Mouse (Mus musculus) ES-Bruce4 (cell line): ENCODE measurements around the gene Prdm10.

ENCODE experiments used
- CTCF ChIP-seq: IDR thresholded peaks from one replicate; pipeline ENCODE4 v1.8.1; 2011; ENCODE audit warnings: low read depth, low read length
- POLR2A ChIP-seq: IDR thresholded peaks from one replicate; pipeline ENCODE4 v1.8.1; 2011; ENCODE audit warnings: low read length; ENCODE audit not compliant: insufficient read depth

DNA sequence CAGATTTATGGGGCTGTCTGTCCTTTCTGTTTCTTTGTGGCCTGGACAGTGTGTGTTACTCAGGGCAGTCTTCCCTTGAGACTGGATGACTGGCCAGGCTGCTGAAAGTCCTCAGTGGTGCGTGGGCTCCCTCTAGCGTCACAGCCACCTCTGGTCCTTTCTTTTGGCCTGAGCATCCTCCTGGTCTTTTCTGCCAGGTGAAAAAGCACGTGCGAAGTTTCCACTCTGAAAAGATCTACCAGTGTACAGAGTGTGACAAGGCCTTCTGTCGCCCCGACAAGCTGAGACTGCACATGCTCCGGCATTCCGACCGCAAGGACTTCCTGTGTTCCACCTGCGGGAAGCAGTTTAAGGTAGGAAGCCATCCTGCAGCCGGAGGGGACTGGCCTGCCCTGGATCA is 68.6 kb downstream of the Prdm10 start:
- TF ChIP-seq CTCF (peak; percentile 98), POLR2A (no peak)
